Mouse (Mus musculus) layer of hippocampus, postnatal 36 days (tissue): ENCODE results near the gene Smpd3. TPM values are rescaled to one million over a fixed set of nuclear protein-coding genes. Genes with fewer than 3 reads are reported as not detected.

Experiments used
- DNase-seq, 2 experiments: peaks; one replicate each; pipeline ENCODE4 v3.0.0; 2022
- total RNA-seq, 2 experiments: library from RNA; stranded (reverse); gene quantifications; 2 replicates each; pipeline ENCODE4 v1.2.3; 2021

Gene Smpd3
- total RNA-seq, 2 experiments from 2014 or later = 72.6 to 77.2 TPM

GRCm38 (mm10) chr8:106219620-106220019, 118.2 kb downstream of the Smpd3 start:
- no peak for DNase-seq

- DNase-seq = no peak
These were observed 123.8 kb downstream of the Smpd3 start for GRCm38 (mm10) chr8:106213959-106214358.

DNA sequence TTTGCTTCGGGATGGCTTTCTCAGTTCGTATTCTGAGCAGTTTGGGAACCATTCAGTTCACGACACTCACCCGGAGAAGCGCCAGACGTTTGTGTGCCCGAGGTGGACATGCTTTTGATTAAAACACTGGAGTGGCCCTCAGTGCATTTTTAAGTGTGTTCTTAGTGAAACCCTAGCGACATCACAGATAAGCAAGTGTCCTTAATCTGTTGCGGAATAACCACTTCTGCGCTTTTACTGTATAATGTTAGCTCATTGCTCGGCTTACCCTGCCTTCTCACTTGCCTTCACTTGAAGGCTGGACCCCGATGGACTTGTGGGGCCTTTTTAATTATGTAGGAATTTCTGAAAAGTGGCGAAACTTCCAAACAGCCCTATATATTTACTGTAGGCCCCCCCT, 126.4 kb downstream of the Smpd3 start:
- DNase-seq = no peak

- peak; percentile 96 to 97 for DNase-seq
These were observed 126.9 kb downstream of the Smpd3 start, which contains the start of the genes Slc7a6os and Prmt7 for GRCm38 (mm10) chr8:106210821-106211345. Slc7a6os (minus strand) TSS chr8:106210935. Prmt7 (plus strand) TSS chr8:106210936.

GRCm38 (mm10) chr8:106210035-106210731, 127.6 kb downstream of the Smpd3 start:
- DNase-seq = no peak

Other genes with a start within 250 kb of the Smpd3 start
- not detected for gene Esrp2, start 201.0 kb downstream of the Smpd3 start, total RNA-seq
- gene Pla2g15, start 187.6 kb downstream of the Smpd3 start, total RNA-seq = 10 to 100 TPM; 23.8 to 26.0 TPM
- 10 to 100 TPM; 22.2 to 32.7 TPM for gene Slc7a6, start 169.1 kb downstream of the Smpd3 start, total RNA-seq
- 10 to 100 TPM; 23.5 to 23.9 TPM for gene Slc7a6os, start 127.1 kb downstream of the Smpd3 start, total RNA-seq
- gene Prmt7, start 127.1 kb downstream of the Smpd3 start, total RNA-seq = 10 to 100 TPM; 33.8 to 36.8 TPM
- gene Zfp90, start 77.3 kb upstream of the Smpd3 start, total RNA-seq = 10 to 100 TPM; 12.6 to 14.0 TPM
- not detected for gene 6030452D12Rik, start 162.5 kb upstream of the Smpd3 start, total RNA-seq
- under 1 TPM; 0.07 to 0.35 TPM for gene Cdh3, start 172.9 kb upstream of the Smpd3 start, total RNA-seq
- gene Gm10073, start 235.5 kb upstream of the Smpd3 start, total RNA-seq = 10 to 100 TPM; 86.3 to 90.8 TPM